ENCODE assay signal across 7 mouse cellular contexts in genomic region chr4:83283973-83284767, GRCm38 (mm10). TPM values are rescaled to one million over a fixed set of nuclear protein-coding genes. Genes with fewer than 3 reads are reported as not detected.
DNase-seq lines count a peak whose midpoint lies in the region; ATAC-seq and TF ChIP-seq lines count a peak whose summit lies in the region.

No protein-coding gene starts in this region.

- DNase-seq in lung, postnatal 10 days, result peak; percentile 36
- DNase-seq in lung, postnatal 36 days, result no peak
- peak; percentile 79 for DNase-seq in embryo, embryonic 11 days
- peak; percentile 66 for DNase-seq in hindbrain, embryonic 10.5 days (ENCODE audit: low spot score)
- DNase-seq in liver, embryonic 14.5 days (ENCODE audit: low read depth in 3 of 3, low spot score in 3 of 3), result no peak
- peak; percentile 54 for DNase-seq in right cerebral cortex, adult 18-20 months
- no peak for DNase-seq in natural killer cell, adult 2 months (ENCODE audit: low spot score in 2 of 2)

- H3K27ac ChIP-seq in hindbrain, embryonic 10.5 days, result peak overlapping the region; percentile 57; the same call in 1 of the 2 replicates
- no peak overlapping the region for H3K27ac ChIP-seq in liver, embryonic 14.5 days

- no peaks in the 10 kb centered on the region; the same call in 1 of the 2 replicates for H3K27me3 ChIP-seq in hindbrain, embryonic 10.5 days (ENCODE audit: insufficient read depth, poor library complexity, severe bottlenecking)
- H3K27me3 ChIP-seq in liver, embryonic 14.5 days (ENCODE audit: control insufficient read depth, insufficient read depth, low read length), result no peaks in the 10 kb centered on the region

- H3K4me2 ChIP-seq in liver, embryonic 14.5 days (ENCODE audit: low read depth), result peak overlapping the region; percentile 65

- H3K4me3 ChIP-seq in hindbrain, embryonic 10.5 days, result peak overlapping the region; percentile 57
- peak overlapping the region; percentile 11 to 23; a peak in 3 of 4 replicates for H3K4me3 ChIP-seq in liver, embryonic 14.5 days (ENCODE audit: insufficient read depth in 1 of 2, low read depth in 2 of 2, low read length in 2 of 2)

- 19% methylated on average over 19 of the region's 19 CpGs for WGBS in hindbrain, embryonic 10.5 days
- 12% methylated on average over 19 of the region's 19 CpGs for WGBS in liver, embryonic 14.5 days (ENCODE audit: insufficient replicate concordance)

- peaks cover 8% of the 10 kb centered on the region for H3K4me1 ChIP-seq in hindbrain, embryonic 10.5 days (replicated peaks)
- peaks cover 0 to 2% of the 10 kb centered on the region in 2 experiments; a peak in 1 of 4 replicates for H3K4me1 ChIP-seq in liver, embryonic 14.5 days (replicated peaks; ENCODE audit: control insufficient read depth in 2 of 2, insufficient read depth in 2 of 2, low read length in 1 of 2)

- no peaks in the 10 kb centered on the region for H3K9me3 ChIP-seq in hindbrain, embryonic 10.5 days
- no peaks in the 10 kb centered on the region for H3K9me3 ChIP-seq in liver, embryonic 14.5 days (ENCODE audit: control insufficient read depth, low read length)

- H3K36me3 ChIP-seq in hindbrain, embryonic 10.5 days, result no peaks in the 10 kb centered on the region
- H3K36me3 ChIP-seq in liver, embryonic 14.5 days (replicated peaks; ENCODE audit: control insufficient read depth, insufficient read depth, low read depth), result no peaks in the 10 kb centered on the region

- no peak for TF ChIP-seq EP300 in liver, embryonic 14.5 days (IDR thresholded peaks at IDR 0.05; ENCODE audit: low read depth)

- no peak for ATAC-seq in liver, embryonic 14.5 days (ENCODE audit: insufficient read depth)

- no peak for TF ChIP-seq CTCF in liver, embryonic 14.5 days (IDR thresholded peaks at IDR 0.05; ENCODE audit: low read depth)

- no peak overlapping the region for H3K9ac ChIP-seq in liver, embryonic 14.5 days (replicated peaks)

RNA-seq across cellular contexts. Expression of gene Ttc39b, which starts 39.9 kb away (rescaled TPM):
- polyA plus RNA-seq in hindbrain, embryonic 10.5 days (2016; fragmentation: Nextera tagmentation; extraction: Ambion mirVana), result 1.8 and 2.5 TPM in 2 replicates
- polyA plus RNA-seq in liver, embryonic 14.5 days (2012; rRNA removed), result 0.37 and 0.60 TPM in 2 replicates
- 2.1 and 2.9 TPM in 2 replicates for polyA plus RNA-seq in liver, embryonic 14.5 days (2014; fragmentation: Nextera tagmentation; extraction: Ambion mirVana)

Comparison
In these comparisons a context has a peak if more than half of its experiments do, and no peak if none do; other contexts are left out.
1. DNase-seq: peak in lung, postnatal 10 days (single experiment), embryo, embryonic 11 days (single experiment), hindbrain, embryonic 10.5 days (single experiment) and right cerebral cortex, adult 18-20 months (single experiment); none in lung, postnatal 36 days (single experiment), liver, embryonic 14.5 days (0 of 3) and natural killer cell, adult 2 months (0 of 2).